Mouse (Mus musculus): ENCODE measurements around the gene Lzts3.
A peak's percentile ranks its signal among the peaks of the same experiment; 100 is the strongest.

The Lzts3 gene

DNA sequence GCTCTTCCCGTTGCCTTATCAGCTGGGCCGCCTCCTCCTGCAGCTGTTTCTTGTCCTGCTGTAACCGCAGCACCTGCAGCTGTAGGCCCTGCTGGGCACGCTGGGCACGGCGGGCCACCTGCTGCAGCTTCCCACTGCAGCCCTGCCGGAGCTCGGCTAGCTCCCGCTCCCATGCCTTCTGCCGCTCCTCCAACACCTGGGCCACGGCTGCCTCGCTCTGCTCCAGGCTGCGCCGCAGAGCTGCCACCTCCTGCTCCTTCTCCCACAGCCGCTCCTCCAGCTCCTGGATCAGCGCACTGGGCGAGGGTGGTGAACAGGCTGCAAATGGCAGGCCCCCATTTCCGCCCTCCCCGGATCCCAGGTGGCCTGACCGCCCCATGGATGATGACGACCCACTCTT is 6.8 kb downstream of the Lzts3 start:
- peak; percentile 32 for DNase-seq (ENCODE audit: low read depth)

DNA sequence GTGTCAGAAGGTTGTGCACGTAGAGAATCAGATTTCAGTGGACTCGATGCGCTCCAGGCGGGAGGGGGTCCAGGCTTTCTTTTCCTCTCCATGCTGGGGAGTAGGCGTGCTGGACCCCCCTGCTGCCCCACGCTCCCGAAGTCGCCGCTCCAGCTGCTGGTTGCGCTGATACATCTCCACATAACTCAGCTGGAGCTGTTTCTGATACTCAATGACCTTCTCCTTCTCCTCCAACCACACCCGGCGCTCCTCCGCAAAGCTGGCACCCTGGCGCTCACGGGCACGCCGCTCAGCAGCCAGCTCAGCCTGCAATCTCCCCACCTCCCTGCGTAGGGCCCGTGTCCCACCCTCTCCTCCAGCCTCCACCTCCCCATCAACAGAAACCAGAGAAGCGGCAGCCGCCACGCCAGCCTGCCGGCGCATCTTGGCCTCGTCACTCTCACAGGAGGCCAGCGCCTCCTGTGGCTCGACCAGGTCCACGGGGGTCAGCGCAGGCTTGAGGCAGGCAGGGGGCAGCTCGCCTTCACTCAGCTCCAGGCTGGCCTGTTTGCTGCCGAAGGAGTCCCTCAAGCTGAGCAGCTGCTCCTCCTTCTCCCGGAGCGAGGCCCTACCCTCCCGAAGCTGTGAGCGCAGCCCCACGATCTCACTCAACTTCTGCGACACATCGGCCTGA is 7.7 kb downstream of the Lzts3 start:
- DNase-seq (ENCODE audit: low read depth), result no peak

- no peak for DNase-seq (ENCODE audit: low read depth)
Observed at GRCm38 (mm10) chr2:130634006-130634738, 8.4 kb downstream of the Lzts3 start.

DNA sequence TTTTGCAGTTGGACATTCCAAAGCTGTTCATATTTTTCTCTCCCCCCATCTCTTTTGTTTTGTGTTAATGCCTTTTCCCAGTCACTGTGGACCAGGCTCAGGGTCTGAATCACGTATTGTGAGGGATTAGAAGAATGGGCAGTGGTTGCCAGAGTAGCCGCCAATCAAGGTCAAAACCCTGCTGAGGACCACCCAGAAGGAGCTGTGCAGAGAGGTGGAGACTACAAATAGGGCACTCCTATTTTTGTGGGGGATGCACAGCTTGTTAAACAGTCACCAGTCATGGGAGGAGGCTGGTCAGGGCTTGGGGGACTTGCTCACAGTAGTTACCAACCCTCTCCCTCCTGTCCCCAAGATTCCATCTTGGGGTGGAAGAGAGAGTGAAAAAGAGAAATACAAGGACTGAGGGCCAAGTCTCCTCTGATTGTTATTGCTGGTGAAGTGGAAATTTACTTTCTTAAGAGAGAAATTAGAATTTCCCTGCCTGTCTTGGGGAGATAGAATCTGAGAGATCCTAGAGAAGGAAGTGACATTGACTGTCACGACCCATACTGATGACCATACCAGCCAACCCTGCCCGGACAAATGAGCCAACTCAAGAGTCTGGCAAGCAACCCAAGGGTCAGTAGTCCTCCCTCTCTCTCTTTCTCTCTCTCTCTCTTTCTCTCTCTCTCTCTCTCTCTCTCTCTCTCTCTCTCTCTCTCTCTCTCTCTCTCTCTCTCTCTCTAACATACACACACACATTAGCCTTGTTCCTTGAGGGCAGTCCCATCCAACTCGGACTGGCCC is 9.5 kb downstream of the Lzts3 start:
- DNase-seq (ENCODE audit: low read depth), result no peak

GRCm38 (mm10) chr2:130632416-130632815 is 10.2 kb downstream of the Lzts3 start:
- DNase-seq (ENCODE audit: low read depth), result no peak

GRCm38 (mm10) chr2:130629839-130630203 is 12.8 kb downstream of the Lzts3 start, which contains the start of the genes Fastkd5 and Ubox5:
TSS of gene Fastkd5 (minus strand) at chr2:130630027.
TSS of gene Ubox5 (minus strand) at chr2:130630038.
- peak; percentile 86 for DNase-seq (ENCODE audit: low read depth)

DNA sequence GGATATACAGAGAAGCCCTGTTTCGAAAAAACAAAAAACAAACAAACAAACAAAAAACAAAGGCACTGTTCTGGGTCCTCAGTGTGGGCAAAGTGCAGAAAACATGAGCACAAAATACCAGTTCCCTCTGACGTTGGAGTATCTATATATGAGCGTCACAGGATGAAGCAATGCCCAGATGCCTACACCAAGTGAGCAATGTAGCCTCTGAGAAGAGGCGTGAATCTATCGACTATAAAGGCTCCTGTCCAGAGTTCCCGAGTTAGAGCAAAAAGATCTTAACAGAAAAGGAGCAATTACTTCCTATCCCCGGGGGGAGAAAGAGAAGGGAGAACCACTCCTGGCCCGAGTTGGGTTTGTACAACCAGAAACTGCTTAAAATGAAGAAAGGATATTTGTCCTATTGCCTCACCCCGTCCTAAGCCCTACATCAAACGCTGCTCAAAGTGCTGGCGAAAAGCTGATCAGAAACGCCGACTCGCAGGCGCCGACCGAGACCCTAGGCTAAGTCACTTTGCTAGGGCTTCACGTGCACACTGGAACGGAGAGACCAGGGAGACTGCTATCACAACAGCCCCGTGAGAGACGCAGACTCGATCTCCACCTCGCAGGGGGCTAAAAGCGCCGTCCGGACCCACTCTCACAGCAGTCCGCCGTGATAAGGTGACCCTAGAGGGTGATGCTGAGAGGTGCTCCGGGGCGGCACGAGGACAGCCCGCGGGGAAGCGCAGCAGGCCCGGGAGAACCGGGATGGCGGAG is 13.3 kb downstream of the Lzts3 start:
- DNase-seq (ENCODE audit: low read depth), result peak; percentile 29

- DNase-seq (ENCODE audit: low read depth), result peak; percentile 32
Observed at GRCm38 (mm10) chr2:130628424-130628823, 14.2 kb downstream of the Lzts3 start.

DNA sequence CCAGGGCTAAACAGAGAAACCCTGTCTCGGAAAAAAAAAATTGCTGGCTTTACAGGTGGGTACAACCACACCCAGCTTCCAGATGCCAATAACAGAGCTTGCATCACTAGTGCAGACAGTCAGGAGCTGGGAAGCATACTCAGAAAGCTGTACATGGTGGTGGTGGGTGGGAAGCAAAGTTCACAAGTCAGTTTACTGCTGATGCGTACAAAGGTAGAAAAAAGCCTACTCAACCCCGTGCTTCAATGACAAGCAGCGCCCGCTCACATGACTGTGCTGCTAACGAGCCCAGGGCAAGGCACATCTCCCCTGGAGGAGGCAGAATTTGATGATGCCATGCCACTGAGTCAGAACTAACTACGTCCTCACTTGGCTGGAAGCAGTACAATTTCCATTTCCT is 23.6 kb downstream of the Lzts3 start:
- DNase-seq (ENCODE audit: low read depth), result no peak

GRCm38 (mm10) chr2:130613091-130613490 is 29.5 kb downstream of the Lzts3 start:
- DNase-seq (ENCODE audit: low read depth), result peak; percentile 32

DNA sequence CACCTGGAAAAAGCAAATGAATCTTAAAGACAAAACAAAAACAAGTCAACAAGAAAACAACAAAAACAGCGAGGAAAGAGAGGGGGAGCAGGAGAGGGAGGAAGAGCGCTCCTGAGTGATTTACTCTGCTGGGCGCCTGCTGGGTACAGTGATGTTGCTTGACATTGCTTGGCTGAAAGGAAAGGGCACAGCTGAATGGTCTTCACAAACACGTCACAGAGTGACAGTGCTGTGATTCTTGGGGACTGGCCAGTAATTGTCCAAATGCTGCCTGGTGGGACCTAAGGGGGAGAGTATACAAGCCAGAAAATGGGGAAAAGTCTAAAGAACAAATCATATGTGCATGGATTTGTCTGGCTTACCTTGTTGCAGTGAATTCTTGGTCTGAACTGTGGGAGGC is 40.4 kb downstream of the Lzts3 start:
- no peak for DNase-seq (ENCODE audit: low read depth)

GRCm38 (mm10) chr2:130598399-130598798 is 44.2 kb downstream of the Lzts3 start:
- no peak for DNase-seq (ENCODE audit: low read depth)

DNA sequence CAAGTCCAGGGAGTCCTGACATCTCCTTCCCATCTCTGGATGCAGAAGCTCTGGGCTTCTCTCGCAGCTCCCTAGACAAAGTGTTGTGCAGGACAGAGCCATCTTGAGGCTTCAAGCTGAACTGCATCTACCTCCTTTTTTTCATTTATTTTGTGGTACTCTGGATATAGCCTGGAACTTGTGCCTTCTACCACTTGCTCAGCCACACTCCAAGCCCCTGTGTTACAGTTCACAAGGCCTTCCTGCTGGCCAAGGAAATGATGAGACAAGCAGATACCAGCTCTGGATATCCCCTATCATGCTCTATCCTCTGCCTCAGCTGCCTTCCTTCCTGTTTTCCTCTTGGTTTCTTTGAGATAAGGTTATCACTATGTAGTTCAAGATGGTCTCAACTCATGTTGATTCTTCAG is 45.0 kb downstream of the Lzts3 start:
- no peak for DNase-seq (ENCODE audit: low read depth)

GRCm38 (mm10) chr2:130595596-130595995 is 47.0 kb downstream of the Lzts3 start:
- no peak for DNase-seq (ENCODE audit: low read depth)

DNA sequence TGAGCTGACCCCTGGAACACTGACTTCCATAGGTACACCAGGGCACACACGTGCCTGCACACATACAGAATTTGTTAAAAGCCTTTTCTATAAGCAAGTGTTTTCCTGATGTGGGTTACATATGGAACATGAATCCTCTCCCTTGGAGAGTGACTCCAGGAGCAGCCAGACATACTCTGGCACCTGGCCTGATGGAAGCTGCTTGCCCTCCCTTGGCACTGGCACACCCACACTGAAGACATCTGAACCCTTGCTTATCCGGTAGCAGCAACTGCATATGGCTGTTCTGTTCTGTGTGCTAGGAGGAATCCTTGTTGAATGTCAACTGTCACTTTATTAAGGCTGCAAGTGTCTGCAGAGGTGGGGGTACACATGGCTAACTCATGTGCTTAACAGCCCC is 51.6 kb downstream of the Lzts3 start:
- no peak for DNase-seq (ENCODE audit: low read depth)

- no peak for DNase-seq (ENCODE audit: low read depth)
Observed at GRCm38 (mm10) chr2:130589761-130590160, 52.8 kb downstream of the Lzts3 start.

DNA sequence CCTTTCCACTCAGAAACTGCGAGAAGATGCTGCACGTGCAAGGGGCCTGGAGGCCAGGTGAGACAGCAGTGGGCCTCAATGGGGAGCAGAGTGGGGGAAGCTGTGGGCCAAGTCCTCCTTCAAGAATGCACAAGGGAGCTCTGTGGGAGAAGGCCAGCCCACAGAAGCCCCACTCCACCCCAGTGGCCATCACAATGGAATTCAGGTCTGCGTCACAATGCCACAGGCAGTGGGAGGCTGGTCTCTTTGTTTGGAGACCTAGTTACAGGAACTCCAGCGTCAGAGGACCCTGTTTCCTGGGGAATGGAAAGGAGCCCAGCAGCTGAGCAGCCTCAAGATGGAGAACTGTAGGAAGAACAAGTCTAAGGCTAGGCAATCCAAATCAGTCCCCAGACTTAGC is 53.4 kb downstream of the Lzts3 start:
- no peak for DNase-seq (ENCODE audit: low read depth)

GRCm38 (mm10) chr2:130588373-130588772 is 54.2 kb downstream of the Lzts3 start:
- no peak for DNase-seq (ENCODE audit: low read depth)

GRCm38 (mm10) chr2:130586016-130586415 is 56.6 kb downstream of the Lzts3 start:
- no peak for DNase-seq (ENCODE audit: low read depth)

GRCm38 (mm10) chr2:130583902-130584560 is 58.6 kb downstream of the Lzts3 start:
- no peak for DNase-seq (ENCODE audit: low read depth)
